Mouse (Mus musculus) left cerebral cortex, adult 8-10 months (tissue): Measurements from ENCODE around the gene Cyth3. TPM values are rescaled to one million over a fixed set of nuclear protein-coding genes. Genes with fewer than 3 reads are reported as not detected.

ENCODE experiments used
- DNase-seq, 2 experiments: peaks; one replicate each; pipeline ENCODE4 v3.0.0; 2022; ENCODE audit warnings: low spot score in 2 of 2
- total RNA-seq, 4 experiments: library from RNA; stranded (reverse); gene quantifications; 2 replicates each; pipeline ENCODE4 v1.2.4; 2022

Gene Cyth3
- total RNA-seq, 4 experiments from 2014 or later, result 29.9 to 37.5 (median 32.7) TPM

DNA sequence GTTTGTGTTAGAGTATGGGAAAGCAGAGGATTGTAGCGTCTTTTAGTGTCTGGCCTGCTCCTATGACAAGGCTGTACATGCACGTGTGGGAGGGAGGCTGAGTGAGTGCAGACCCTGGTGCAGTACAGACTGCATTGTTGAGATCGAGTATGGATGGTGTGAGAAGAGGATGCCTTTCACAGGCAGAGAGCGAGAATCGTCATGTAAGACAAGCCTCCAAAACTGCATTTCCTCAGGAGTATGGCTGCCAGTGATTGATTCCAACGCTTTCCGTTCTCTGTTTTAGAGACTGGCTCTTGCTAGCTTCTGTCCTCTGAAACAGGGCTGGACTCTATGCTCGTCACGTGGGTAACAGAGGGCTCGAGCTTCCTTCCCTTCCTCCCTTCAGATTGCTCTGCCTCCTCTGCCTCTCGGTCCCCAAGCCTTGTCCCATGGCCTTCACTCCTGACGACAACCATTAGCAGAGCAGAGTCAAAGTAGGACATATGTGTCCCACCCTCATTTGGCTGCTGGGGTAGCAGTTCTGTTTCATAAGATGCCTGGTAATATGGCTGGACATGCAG, 12.4 kb downstream of the Cyth3 start:
- no peak for DNase-seq

- DNase-seq, result no peak
Observed at GRCm38 (mm10) chr5:143635358-143635757, 13.1 kb downstream of the Cyth3 start.

DNA sequence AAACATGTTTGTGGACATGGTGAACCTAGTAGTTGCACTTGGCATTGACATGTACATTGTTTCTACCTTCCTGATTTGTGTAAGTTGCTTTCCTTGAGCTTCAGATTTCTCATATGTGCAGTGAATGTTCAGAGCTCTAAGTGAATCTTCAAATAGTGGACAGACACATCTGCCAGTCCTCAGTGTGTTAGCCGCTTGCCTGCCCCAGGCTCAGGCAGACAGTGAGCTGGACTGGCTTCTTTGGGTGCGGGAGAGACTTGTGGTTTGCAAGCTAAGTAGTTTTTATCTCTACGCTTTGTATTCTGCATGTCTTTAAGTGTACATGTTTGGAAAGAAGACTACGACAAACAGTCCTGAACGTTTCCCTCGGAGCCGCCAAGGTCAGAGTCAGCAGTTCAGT, 13.9 kb downstream of the Cyth3 start:
- no peak for DNase-seq

GRCm38 (mm10) chr5:143637832-143638420, 15.7 kb downstream of the Cyth3 start:
- no peak for DNase-seq

DNA sequence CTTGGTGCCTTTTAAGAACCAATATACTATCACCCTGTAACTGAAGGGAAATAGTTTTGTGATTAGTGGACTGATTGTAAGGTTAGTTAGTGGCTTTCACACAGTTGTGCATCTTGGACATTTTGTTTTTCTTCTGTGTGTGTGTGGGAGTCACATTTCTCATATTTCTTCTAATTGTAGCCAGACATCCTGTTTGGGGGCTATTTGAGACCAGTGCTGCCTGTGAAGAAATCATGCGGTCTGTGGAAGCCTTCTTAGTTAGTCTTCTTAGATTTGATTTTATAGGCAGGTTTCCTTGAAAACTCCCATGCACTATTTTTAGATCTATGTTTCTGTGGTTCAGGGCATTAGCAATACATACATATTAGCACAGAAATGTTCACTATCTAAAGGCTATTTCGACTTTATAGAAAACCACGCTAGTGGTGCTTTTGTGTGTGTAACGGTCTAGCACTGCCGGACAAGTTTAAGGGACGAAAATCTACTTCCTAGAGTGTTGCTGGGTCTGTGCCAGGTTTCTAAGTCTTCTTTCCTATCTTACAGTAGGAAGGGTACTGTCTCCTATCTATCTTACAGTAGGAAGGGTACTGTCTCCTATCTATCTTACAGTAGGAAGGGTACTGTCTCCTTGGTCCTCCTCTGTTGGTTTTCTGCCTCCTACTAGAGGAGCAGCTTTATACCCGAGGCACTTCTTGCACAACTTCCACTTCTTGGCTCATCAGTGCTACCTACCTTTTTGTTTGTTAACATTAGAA, 16.4 kb downstream of the Cyth3 start:
- DNase-seq, result no peak

GRCm38 (mm10) chr5:143639329-143639728, 17.1 kb downstream of the Cyth3 start:
- DNase-seq, result no peak

GRCm38 (mm10) chr5:143639810-143640209, 17.6 kb downstream of the Cyth3 start:
- no peak for DNase-seq

DNA sequence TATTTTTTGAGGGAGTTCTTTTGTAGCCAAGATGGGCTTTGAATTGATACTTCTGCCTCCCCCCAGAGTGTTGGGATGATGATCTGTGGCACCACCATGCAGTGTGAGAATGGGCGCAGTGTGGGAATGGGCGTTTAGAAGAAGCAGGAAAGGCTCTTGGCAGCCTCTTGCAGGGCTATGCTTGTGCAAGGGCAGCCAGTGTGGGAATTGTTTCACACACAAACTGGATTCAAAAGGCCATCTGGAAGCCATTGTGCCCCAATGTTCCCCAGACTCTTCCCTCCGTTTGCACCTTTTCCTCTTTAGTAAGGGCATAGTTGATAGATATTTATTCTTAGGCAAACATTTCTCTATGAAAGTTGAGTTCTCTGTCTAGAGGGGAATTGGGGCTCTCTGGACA, 19.3 kb downstream of the Cyth3 start:
- no peak for DNase-seq

- no peak for DNase-seq
Observed at GRCm38 (mm10) chr5:143642262-143642831, 20.1 kb downstream of the Cyth3 start.

DNA sequence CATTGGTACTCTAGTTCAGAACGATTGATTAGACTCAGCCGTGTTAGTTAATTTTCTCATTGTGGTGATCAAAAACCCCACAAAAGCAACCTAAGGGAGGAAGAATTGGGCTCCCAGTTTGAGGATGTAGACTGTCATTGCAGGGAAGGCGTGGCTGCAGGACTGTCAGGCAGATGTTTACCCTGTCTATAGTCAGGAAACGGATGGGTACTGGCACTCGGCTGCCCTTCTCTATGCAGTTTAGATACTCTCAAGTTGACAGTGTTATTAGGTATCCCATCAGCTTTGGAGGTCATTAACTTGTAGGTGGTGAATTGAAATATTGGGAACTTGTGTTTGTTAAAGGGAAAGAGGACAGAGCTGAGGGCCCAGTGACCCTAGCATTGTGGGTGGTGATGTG, 23.7 kb downstream of the Cyth3 start:
- DNase-seq, result no peak

DNA sequence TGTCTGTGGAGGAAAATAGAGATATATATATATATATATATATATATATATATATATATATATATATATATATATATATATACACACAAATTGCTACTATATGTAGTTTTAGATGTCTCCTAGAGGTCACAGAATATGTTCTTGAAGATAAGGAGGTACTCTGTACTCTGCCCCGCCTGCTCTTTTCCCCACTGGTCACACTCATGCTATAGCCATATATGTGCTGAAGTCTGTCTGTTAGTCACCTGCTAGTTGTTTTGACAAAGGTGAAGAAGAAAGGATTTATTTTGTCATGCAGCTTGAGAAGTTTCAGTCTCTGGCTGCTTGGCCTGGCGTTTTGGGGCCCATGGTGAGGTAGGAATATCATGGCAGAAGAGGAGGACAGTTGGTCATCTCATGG, 25.2 kb downstream of the Cyth3 start:
- DNase-seq, result no peak

- no peak for DNase-seq
Observed at GRCm38 (mm10) chr5:143648058-143648457, 25.8 kb downstream of the Cyth3 start.

DNA sequence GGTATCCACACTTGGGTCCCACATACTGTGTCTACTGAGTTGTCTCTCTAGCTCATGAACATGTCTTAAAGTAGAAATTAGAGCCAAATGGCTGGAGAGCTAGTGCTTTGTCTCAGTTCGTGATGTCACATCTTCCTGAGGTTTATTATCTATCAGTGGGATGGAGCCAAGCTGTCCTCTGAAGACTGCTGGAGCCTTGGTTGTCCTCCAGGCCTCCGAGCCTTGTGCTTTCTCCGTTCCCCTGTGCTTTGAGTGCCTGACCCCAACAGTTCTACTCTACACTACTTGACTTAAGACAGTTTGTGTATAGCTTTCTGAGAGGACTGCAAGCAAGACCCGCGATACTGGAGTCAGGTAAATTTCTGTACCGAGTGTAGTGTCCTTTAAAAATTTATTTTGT, 26.9 kb downstream of the Cyth3 start:
- DNase-seq, result no peak

DNA sequence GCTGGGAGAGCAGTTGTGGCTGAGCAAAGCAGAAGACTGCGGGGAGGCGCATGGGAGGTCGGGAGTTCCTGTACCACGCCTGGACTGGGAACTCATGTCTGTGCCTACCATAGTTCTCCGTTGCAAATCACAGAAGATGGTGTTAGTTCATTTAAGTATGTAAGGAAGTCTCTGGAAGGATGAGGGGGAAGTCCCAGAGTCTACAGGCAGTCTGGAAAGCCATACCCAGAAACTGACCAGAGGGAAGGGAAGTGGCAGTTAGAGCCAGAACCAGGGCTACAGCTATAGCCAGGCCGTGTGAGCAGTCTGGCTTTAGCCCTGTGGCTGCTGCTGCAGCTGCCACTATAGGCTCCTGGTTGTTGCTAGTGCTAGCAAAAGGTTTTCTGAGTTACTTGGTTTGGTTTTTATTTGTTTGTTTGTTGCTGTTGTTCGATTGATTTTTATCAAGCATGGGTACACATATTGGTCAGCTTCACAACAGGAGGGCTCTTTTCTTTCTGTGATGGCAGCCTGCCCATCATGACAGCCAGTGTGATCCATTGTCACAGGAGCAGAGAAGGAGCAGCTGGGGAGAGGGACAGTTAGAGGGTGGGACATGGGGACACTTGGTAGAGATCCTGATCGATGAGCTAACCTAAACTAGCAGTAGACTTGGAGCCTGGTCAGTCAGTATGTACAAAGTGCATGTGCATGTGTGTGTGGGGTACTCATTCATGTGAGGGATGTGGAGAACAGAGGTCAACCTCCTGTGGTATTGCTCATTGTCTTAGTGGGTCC, 29.8 kb downstream of the Cyth3 start:
- no peak for DNase-seq

GRCm38 (mm10) chr5:143653497-143653896, 31.2 kb downstream of the Cyth3 start:
- no peak for DNase-seq

DNA sequence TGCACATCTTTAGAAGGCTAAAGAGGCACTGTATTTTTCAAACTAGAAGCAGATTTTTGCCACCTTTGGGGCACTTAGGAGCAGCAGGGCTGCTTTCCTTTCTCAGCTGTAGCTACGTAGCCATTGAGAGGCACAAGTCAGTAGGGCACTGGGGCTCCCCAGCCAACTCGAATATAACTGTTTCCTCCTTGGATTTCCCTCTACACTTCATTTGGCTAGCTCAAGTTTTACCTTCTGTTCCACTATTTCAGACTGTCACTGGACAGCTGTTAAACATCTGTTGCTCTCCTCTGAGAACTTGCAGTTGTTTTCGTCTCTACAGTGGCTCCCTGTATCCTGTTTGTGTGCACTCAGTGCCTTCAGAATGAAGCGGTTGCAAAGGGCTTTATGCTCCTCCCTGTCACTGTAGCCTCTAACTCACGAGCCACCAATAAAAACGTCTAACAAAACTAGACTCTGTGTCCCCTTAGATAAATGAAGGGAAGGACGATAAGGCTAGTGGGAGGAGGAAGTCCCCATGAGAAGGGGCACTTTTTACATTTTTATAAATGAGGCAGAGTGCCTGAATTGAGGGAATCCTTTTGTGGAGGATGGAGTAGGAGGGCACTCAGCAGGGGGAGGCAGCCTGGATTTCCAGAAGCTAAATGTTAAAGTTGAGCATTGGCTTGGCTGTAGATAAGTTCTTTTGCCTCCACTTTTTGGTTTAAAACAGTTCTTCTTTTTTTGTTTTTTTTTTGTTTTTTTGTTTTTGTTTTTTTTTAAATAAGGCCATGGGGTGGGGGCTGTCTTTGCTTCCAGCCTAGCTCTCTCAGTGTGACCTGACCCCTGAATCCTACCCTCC, 32.6 kb downstream of the Cyth3 start:
- DNase-seq, result no peak

DNA sequence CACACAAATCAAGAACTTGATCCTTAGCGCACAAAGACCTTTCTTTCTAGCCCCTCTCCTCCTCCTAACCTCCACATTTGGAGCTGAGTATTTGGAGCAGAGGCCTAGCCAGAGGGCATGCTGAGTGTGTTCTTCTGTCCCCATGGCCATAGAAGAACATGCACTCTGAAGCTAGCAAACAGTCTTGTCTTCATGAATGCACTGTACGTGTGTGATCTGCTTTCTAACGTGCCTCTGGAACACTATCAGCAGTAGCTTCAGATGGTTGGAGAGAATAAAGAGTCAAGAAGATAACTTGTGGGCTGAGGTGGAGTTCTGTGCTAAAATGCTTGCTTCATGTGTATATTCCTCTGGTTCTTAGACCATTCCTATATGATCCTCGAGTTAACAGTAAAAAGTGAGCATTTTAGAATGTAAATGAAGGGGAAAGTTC, 33.3 kb downstream of the Cyth3 start:
- DNase-seq, result no peak

DNA sequence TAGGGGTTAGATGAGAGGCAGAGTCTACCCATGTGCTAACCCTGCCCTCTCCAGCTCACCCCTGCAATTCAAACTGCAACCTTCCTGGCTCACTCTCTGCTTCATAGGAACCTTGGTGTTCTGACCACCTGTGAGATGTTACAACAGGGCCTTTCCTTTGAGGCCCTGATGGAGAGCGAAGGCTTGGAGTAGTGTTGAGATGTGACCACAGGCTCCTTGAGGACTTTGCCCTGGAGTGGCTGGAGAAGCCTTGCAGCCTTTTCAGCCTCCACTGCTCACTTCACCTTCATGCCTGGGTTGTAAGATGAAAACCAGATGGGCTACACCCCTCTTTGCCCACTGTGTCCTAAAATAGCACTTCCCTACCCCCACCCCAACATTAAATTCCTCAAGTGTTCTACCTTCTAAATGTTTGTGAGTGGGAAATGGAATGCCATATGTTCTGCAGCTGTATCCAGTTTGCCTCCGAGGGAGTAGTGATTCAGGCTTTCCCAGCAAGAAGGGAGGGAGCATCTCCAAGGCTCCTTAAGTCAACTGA, 34.5 kb downstream of the Cyth3 start:
- peak in 1 of 2 experiments; percentile 48 for DNase-seq

GRCm38 (mm10) chr5:143659021-143659523, 36.8 kb downstream of the Cyth3 start:
- DNase-seq, result no peak

- no peak for DNase-seq
Observed at GRCm38 (mm10) chr5:143663074-143663687, 40.9 kb downstream of the Cyth3 start.
